In genomic region chr7:81326043-81326442, GRCm38 (mm10) we compare ENCODE assay signal across 35 mouse cellular contexts.
"Had no signal": no experiment of that assay in that cellular context is flagged by ENCODE, and none has a peak within 500 bp of the region (broad histone marks: within the 10 kb centered on the region; RNA-seq: fewer than 3 reads in every experiment).

No protein-coding gene starts in this region.

- H3K27ac ChIP-seq: heart, embryonic 10.5 days; heart, embryonic 13.5 days; heart, embryonic 15.5 days; hindbrain, embryonic 10.5 days; hindbrain, embryonic 12.5 days; hindbrain, embryonic 13.5 days; hindbrain, embryonic 14.5 days; hindbrain, embryonic 15.5 days; hindbrain, postnatal 0 days; intestine, embryonic 15.5 days; kidney, embryonic 15.5 days; kidney, postnatal 0 days; layer of hippocampus, adult 2 months had no signal

- H3K27me3 ChIP-seq: heart, embryonic 12.5 days; heart, embryonic 13.5 days; heart, embryonic 15.5 days; hindbrain, embryonic 12.5 days; hindbrain, embryonic 13.5 days; hindbrain, embryonic 15.5 days; intestine, embryonic 15.5 days; kidney, embryonic 15.5 days had no signal

- H3K4me3 ChIP-seq: heart, embryonic 10.5 days; heart, embryonic 12.5 days; heart, embryonic 13.5 days; heart, embryonic 15.5 days; hindbrain, embryonic 10.5 days; hindbrain, embryonic 12.5 days; hindbrain, embryonic 13.5 days; hindbrain, embryonic 15.5 days; intestine, embryonic 15.5 days; kidney, embryonic 15.5 days; layer of hippocampus, adult 2 months had no signal

- H3K9me3 ChIP-seq: heart, embryonic 10.5 days; heart, embryonic 12.5 days; heart, embryonic 13.5 days; heart, embryonic 15.5 days; hindbrain, embryonic 10.5 days; hindbrain, embryonic 12.5 days; hindbrain, embryonic 13.5 days; hindbrain, embryonic 15.5 days; intestine, embryonic 15.5 days; kidney, embryonic 15.5 days had no signal

- ATAC-seq: hindbrain, embryonic 16.5 days; inflammation-experienced regulatory T-cells, adult 6 months; intestine, embryonic 16.5 days; intestine, postnatal 0 days had no signal

- H3K4me2 ChIP-seq: heart, embryonic 11.5 days; heart, embryonic 12.5 days; heart, embryonic 13.5 days; heart, embryonic 15.5 days; hindbrain, embryonic 12.5 days; hindbrain, embryonic 13.5 days; hindbrain, embryonic 14.5 days; hindbrain, embryonic 15.5 days; intestine, embryonic 15.5 days; kidney, embryonic 15.5 days had no signal

- DNase-seq: heart, postnatal 10 days; heart, postnatal 14 days; heart, postnatal 36 days; heart, postnatal 4 days; kidney, adult 11 months; kidney, adult 18-20 months; kidney, adult 2 months; kidney, adult 8-10 months; kidney, adult 9 months; kidney, postnatal 10 days; kidney, postnatal 14 days; kidney, postnatal 25 days; kidney, postnatal 36 days; kidney, postnatal 4 days; layer of hippocampus, adult 9-11 months; layer of hippocampus, postnatal 36 days had no signal

- H3K4me1 ChIP-seq: hindbrain, embryonic 15.5 days; intestine, embryonic 15.5 days; kidney, embryonic 15.5 days had no signal

- H3K36me3 ChIP-seq: hindbrain, embryonic 12.5 days; hindbrain, embryonic 15.5 days had no signal

- H3K9ac ChIP-seq: heart, embryonic 12.5 days; heart, embryonic 13.5 days; heart, embryonic 15.5 days; hindbrain, embryonic 12.5 days; hindbrain, embryonic 13.5 days; hindbrain, embryonic 14.5 days; hindbrain, embryonic 15.5 days; intestine, embryonic 15.5 days; kidney, embryonic 15.5 days had no signal
